Mouse (Mus musculus): ENCODE data around the gene Setd6. TPM values are rescaled to one million over a fixed set of nuclear protein-coding genes. Genes with fewer than 3 reads are reported as not detected.

Setd6 gene
- polyA plus RNA-seq, 1 experiment, result 12.6 TPM

GRCm38 (mm10) chr8:95738596-95738995 is 22.9 kb downstream of the Setd6 start:
- no peaks in the 10 kb centered on the region for H3K79me2 ChIP-seq (ENCODE audit: control insufficient read depth, insufficient read depth)
- H3K4me3 ChIP-seq (ENCODE audit: insufficient read depth, poor library complexity, severe bottlenecking), result no peak overlapping the region
- no peak overlapping the region for H3ac ChIP-seq (ENCODE audit: control insufficient read depth, insufficient read length, low read depth)
- no peaks in the 10 kb centered on the region for H3K27me3 ChIP-seq (ENCODE audit: control insufficient read depth, insufficient read depth, insufficient read length)
- TF ChIP-seq MYOG (IDR thresholded peaks at IDR 0.05; ENCODE audit: control insufficient read depth, extremely low read depth, insufficient read length) (no peak), MAX (IDR thresholded peaks at IDR 0.05) (no peak), CEBPB (IDR thresholded peaks at IDR 0.05; ENCODE audit: low read depth) (no peak), MYOD1 (IDR thresholded peaks at IDR 0.05; ENCODE audit: control insufficient read depth, insufficient read length, low read depth) (no peak), USF1 (IDR thresholded peaks at IDR 0.05; ENCODE audit: low read depth) (no peak)
- H3K36me3 ChIP-seq (ENCODE audit: control insufficient read depth, insufficient read depth), result peaks cover 95% of the 10 kb centered on the region
- H3K79me3 ChIP-seq (ENCODE audit: low read depth), result no peaks in the 10 kb centered on the region

GRCm38 (mm10) chr8:95741732-95742131 is 26.1 kb downstream of the Setd6 start:
- peaks cover 96% of the 10 kb centered on the region for H3K36me3 ChIP-seq (ENCODE audit: control insufficient read depth, insufficient read depth)
- no peak for TF ChIP-seq FOSL1 (IDR thresholded peaks at IDR 0.05; ENCODE audit: insufficient read depth, low read length, poor library complexity, severe bottlenecking)
- no peak for TF ChIP-seq USF1 (IDR thresholded peaks at IDR 0.05; ENCODE audit: low read depth)
- no peak for TF ChIP-seq MAX (IDR thresholded peaks at IDR 0.05)
- no peak for TF ChIP-seq MYOG (IDR thresholded peaks at IDR 0.05; ENCODE audit: control insufficient read depth, extremely low read depth, insufficient read length)
- no peak for TF ChIP-seq CTCF (IDR thresholded peaks at IDR 0.05; ENCODE audit: control insufficient read depth, insufficient read depth, insufficient read length)
- TF ChIP-seq MYOD1 (IDR thresholded peaks at IDR 0.05; ENCODE audit: control insufficient read depth, insufficient read length, low read depth), result no peak
- TF ChIP-seq CEBPB (IDR thresholded peaks at IDR 0.05; ENCODE audit: low read depth), result no peak
- no peaks in the 10 kb centered on the region for H3K79me2 ChIP-seq (ENCODE audit: control insufficient read depth, insufficient read depth)
- no peaks in the 10 kb centered on the region for H3K79me3 ChIP-seq (ENCODE audit: low read depth)
- no peak overlapping the region for H3K4me3 ChIP-seq (ENCODE audit: insufficient read depth, poor library complexity, severe bottlenecking)
- no peak overlapping the region for H3ac ChIP-seq (ENCODE audit: control insufficient read depth, insufficient read length, low read depth)
- no peaks in the 10 kb centered on the region for H3K27me3 ChIP-seq (ENCODE audit: control insufficient read depth, insufficient read depth, insufficient read length)

- Histone ChIP-seq H3K4me3 (ENCODE audit: insufficient read depth, poor library complexity, severe bottlenecking) (no peak overlapping the region), H3ac (ENCODE audit: control insufficient read depth, insufficient read length, low read depth) (no peak overlapping the region), H3K27me3 (ENCODE audit: control insufficient read depth, insufficient read depth, insufficient read length) (no peaks in the 10 kb centered on the region), H3K79me2 (ENCODE audit: control insufficient read depth, insufficient read depth) (no peaks in the 10 kb centered on the region), H3K36me3 (ENCODE audit: control insufficient read depth, insufficient read depth) (peaks cover 92% of the 10 kb centered on the region), H3K79me3 (ENCODE audit: low read depth) (no peaks in the 10 kb centered on the region)
- TF ChIP-seq USF1 (IDR thresholded peaks at IDR 0.05; ENCODE audit: low read depth) (no peak), FOSL1 (IDR thresholded peaks at IDR 0.05; ENCODE audit: insufficient read depth, low read length, poor library complexity, severe bottlenecking) (no peak), CEBPB (IDR thresholded peaks at IDR 0.05; ENCODE audit: low read depth) (no peak), CTCF (IDR thresholded peaks at IDR 0.05; ENCODE audit: control insufficient read depth, insufficient read depth, insufficient read length) (no peak), MYOG (IDR thresholded peaks at IDR 0.05; ENCODE audit: control insufficient read depth, extremely low read depth, insufficient read length) (no peak), MYOD1 (IDR thresholded peaks at IDR 0.05; ENCODE audit: control insufficient read depth, insufficient read length, low read depth) (no peak), MAX (IDR thresholded peaks at IDR 0.05) (no peak)
These were observed 32.3 kb downstream of the Setd6 start for GRCm38 (mm10) chr8:95748028-95748427.

GRCm38 (mm10) chr8:95751924-95752323 is 36.2 kb downstream of the Setd6 start:
- no peak overlapping the region for H3K4me3 ChIP-seq (ENCODE audit: insufficient read depth, poor library complexity, severe bottlenecking)
- TF ChIP-seq CEBPB (IDR thresholded peaks at IDR 0.05; ENCODE audit: low read depth) (no peak), MYOG (IDR thresholded peaks at IDR 0.05; ENCODE audit: control insufficient read depth, extremely low read depth, insufficient read length) (no peak), FOSL1 (IDR thresholded peaks at IDR 0.05; ENCODE audit: insufficient read depth, low read length, poor library complexity, severe bottlenecking) (no peak), USF1 (IDR thresholded peaks at IDR 0.05; ENCODE audit: low read depth) (no peak), MAX (IDR thresholded peaks at IDR 0.05) (no peak), CTCF (IDR thresholded peaks at IDR 0.05; ENCODE audit: control insufficient read depth, insufficient read depth, insufficient read length) (no peak), MYOD1 (IDR thresholded peaks at IDR 0.05; ENCODE audit: control insufficient read depth, insufficient read length, low read depth) (no peak)
- no peak overlapping the region for H3ac ChIP-seq (ENCODE audit: control insufficient read depth, insufficient read length, low read depth)
- H3K36me3 ChIP-seq (ENCODE audit: control insufficient read depth, insufficient read depth), result peaks cover 89% of the 10 kb centered on the region
- no peaks in the 10 kb centered on the region for H3K79me3 ChIP-seq (ENCODE audit: low read depth)
- no peaks in the 10 kb centered on the region for H3K79me2 ChIP-seq (ENCODE audit: control insufficient read depth, insufficient read depth)
- H3K27me3 ChIP-seq (ENCODE audit: control insufficient read depth, insufficient read depth, insufficient read length), result no peaks in the 10 kb centered on the region

- no peaks in the 10 kb centered on the region for H3K27me3 ChIP-seq (ENCODE audit: control insufficient read depth, insufficient read depth, insufficient read length)
- TF ChIP-seq USF1 (IDR thresholded peaks at IDR 0.05; ENCODE audit: low read depth) (no peak), MYOD1 (IDR thresholded peaks at IDR 0.05; ENCODE audit: control insufficient read depth, insufficient read length, low read depth) (no peak), CEBPB (IDR thresholded peaks at IDR 0.05; ENCODE audit: low read depth) (no peak), MAX (IDR thresholded peaks at IDR 0.05) (no peak), FOSL1 (IDR thresholded peaks at IDR 0.05; ENCODE audit: insufficient read depth, low read length, poor library complexity, severe bottlenecking) (no peak), MYOG (IDR thresholded peaks at IDR 0.05; ENCODE audit: control insufficient read depth, extremely low read depth, insufficient read length) (no peak), CTCF (IDR thresholded peaks at IDR 0.05; ENCODE audit: control insufficient read depth, insufficient read depth, insufficient read length) (no peak)
- no peak overlapping the region for H3K4me3 ChIP-seq (ENCODE audit: insufficient read depth, poor library complexity, severe bottlenecking)
- H3ac ChIP-seq (ENCODE audit: control insufficient read depth, insufficient read length, low read depth), result no peak overlapping the region
- no peaks in the 10 kb centered on the region for H3K79me2 ChIP-seq (ENCODE audit: control insufficient read depth, insufficient read depth)
- peaks cover 96% of the 10 kb centered on the region for H3K36me3 ChIP-seq (ENCODE audit: control insufficient read depth, insufficient read depth)
- H3K79me3 ChIP-seq (ENCODE audit: low read depth), result no peaks in the 10 kb centered on the region
These were observed 44.6 kb downstream of the Setd6 start for GRCm38 (mm10) chr8:95760323-95760722.

- Histone ChIP-seq H3ac (ENCODE audit: control insufficient read depth, insufficient read length, low read depth) (no peak overlapping the region), H3K4me3 (ENCODE audit: insufficient read depth, poor library complexity, severe bottlenecking) (no peak overlapping the region), H3K27me3 (ENCODE audit: control insufficient read depth, insufficient read depth, insufficient read length) (no peaks in the 10 kb centered on the region), H3K79me3 (ENCODE audit: low read depth) (no peaks in the 10 kb centered on the region), H3K79me2 (ENCODE audit: control insufficient read depth, insufficient read depth) (no peaks in the 10 kb centered on the region), H3K36me3 (ENCODE audit: control insufficient read depth, insufficient read depth) (peaks cover 97% of the 10 kb centered on the region)
- TF ChIP-seq CEBPB (IDR thresholded peaks at IDR 0.05; ENCODE audit: low read depth) (no peak), MYOD1 (IDR thresholded peaks at IDR 0.05; ENCODE audit: control insufficient read depth, insufficient read length, low read depth) (no peak), FOSL1 (IDR thresholded peaks at IDR 0.05; ENCODE audit: insufficient read depth, low read length, poor library complexity, severe bottlenecking) (no peak), MAX (IDR thresholded peaks at IDR 0.05) (no peak), USF1 (IDR thresholded peaks at IDR 0.05; ENCODE audit: low read depth) (no peak), MYOG (IDR thresholded peaks at IDR 0.05; ENCODE audit: control insufficient read depth, extremely low read depth, insufficient read length) (no peak), CTCF (IDR thresholded peaks at IDR 0.05; ENCODE audit: control insufficient read depth, insufficient read depth, insufficient read length) (no peak)
These were observed 48.5 kb downstream of the Setd6 start for GRCm38 (mm10) chr8:95764133-95764532.
